Mouse (Mus musculus) CH12.LX (cell line): ENCODE data around the gene Hist1h3b.
"Not testable (repeated sequence)": the region's sequence is repeated elsewhere in the genome, so short reads cannot be mapped to it uniquely, and the experiment has no call there.

Experiments used
- MAFK ChIP-seq: IDR thresholded peaks from 2 replicates; pipeline ENCODE4 v1.6.1; 2011; ENCODE audit warnings: low read length, improper control_type of control experiment; ENCODE audit not compliant: insufficient replicate concordance
- NRF1 ChIP-seq: IDR thresholded peaks from 2 replicates; pipeline ENCODE4 v1.6.1; 2014; ENCODE audit warnings: low read depth, mild to moderate bottlenecking, inconsistent platforms, low read length, improper control_type of control experiment, moderate library complexity
- ZNF384 ChIP-seq: IDR thresholded peaks from 2 replicates; pipeline ENCODE4 v1.6.1; 2012; ENCODE audit warnings: low read depth, low read length, improper control_type of control experiment, inconsistent platforms

DNA sequence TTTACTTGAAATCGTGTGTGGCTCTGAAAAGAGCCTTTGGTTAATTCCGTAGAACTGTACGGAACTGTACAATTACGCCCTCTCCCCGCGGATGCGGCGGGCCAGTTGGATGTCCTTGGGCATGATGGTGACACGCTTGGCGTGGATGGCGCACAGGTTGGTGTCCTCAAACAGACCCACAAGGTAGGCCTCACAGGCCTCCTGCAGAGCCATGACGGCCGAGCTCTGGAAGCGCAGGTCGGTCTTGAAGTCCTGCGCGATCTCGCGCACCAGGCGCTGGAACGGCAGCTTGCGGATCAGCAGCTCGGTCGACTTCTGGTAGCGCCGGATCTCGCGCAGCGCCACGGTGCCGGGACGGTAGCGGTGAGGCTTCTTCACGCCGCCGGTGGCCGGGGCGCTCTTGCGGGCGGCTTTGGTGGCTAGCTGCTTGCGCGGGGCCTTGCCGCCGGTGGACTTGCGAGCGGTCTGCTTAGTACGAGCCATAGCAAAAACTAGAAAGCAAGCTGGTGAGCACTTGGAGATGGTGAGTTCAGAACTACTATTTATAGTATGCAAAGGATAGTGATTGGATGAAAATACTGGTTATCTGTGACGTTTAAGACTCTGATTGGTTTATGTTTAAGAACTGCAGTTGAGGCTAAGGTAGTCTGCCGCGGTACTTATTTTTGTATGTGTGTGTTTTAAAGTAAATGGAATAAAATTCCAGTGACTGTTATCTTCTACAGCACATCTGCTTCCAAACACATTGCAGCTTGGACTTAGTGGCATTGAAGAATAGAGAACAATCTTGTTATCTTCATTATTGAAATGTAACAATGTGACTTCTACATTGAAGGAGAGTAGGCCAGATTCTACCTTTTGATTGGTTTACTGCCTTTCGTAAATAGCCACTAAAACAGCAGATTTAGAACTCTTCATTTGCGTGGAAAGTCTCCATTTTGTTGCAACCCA, 10.1 kb downstream of the Hist1h3b start, which contains the start of gene Hist1h3a:
- TF ChIP-seq NRF1, ZNF384, MAFK: not testable (repeated sequence)
